Mouse (Mus musculus) midbrain, postnatal 0 days (tissue): ENCODE measurements around the gene Arid1b. TPM values are rescaled to one million over a fixed set of nuclear protein-coding genes. Genes with fewer than 3 reads are reported as not detected.

Source experiments
- ATAC-seq: fragments of 200-750 bp; cut with Nextera tagmentation; 2 replicates; pipeline ENCODE4 v1.8.0; 2017; ENCODE audit warnings: moderate number of reproducible peaks, mild to moderate bottlenecking, moderate TSS enrichment, moderate library complexity; ENCODE audit not compliant: low FRiP score
- DNase-seq: peaks from one replicate; pipeline ENCODE4 v3.0.0-alpha.2; 2015; ENCODE audit warnings: low spot score
- H3K27ac ChIP-seq: fragments of 300-500 bp; sonication (generic); 2 replicates; pipeline ENCODE4 v1.5.1; 2014; ENCODE audit warnings: low read depth, mild to moderate bottlenecking, low read length, mixed read lengths
- H3K27me3 ChIP-seq: fragments of 300-500 bp; sonication (generic); 2 replicates; pipeline ENCODE4 v1.6.1; 2014; ENCODE audit warnings: low read length, control low read depth, mixed read lengths; ENCODE audit not compliant: insufficient read depth
- H3K36me3 ChIP-seq: fragments of 300-500 bp; sonication (generic); 2 replicates; pipeline ENCODE4 v1.6.1; 2014; ENCODE audit warnings: low read length, control low read depth, mixed read lengths; ENCODE audit not compliant: insufficient read depth
- H3K4me1 ChIP-seq: fragments of 300-500 bp; sonication (generic); 2 replicates; pipeline ENCODE4 v1.6.1; 2014; ENCODE audit warnings: mild to moderate bottlenecking, control low read depth, antibody characterized with exemption, low read length, mixed read lengths; ENCODE audit not compliant: insufficient read depth
- H3K4me2 ChIP-seq: fragments of 300-500 bp; sonication (generic); 2 replicates; pipeline ENCODE4 v1.6.1; 2014; ENCODE audit warnings: low read depth, mild to moderate bottlenecking, low read length, mixed read lengths; ENCODE audit not compliant: poor library complexity, severe bottlenecking
- H3K4me3 ChIP-seq: fragments of 300-500 bp; sonication (generic); 2 replicates; pipeline ENCODE4 v1.5.1; 2014; ENCODE audit warnings: low read depth, mild to moderate bottlenecking, low read length, moderate library complexity
- H3K9ac ChIP-seq: fragments of 300-500 bp; sonication (generic); replicated peaks from 2 replicates; pipeline ENCODE4 v1.6.1; 2014; ENCODE audit warnings: mild to moderate bottlenecking, low read length, moderate library complexity, mixed read lengths; ENCODE audit not compliant: poor library complexity, severe bottlenecking
- H3K9me3 ChIP-seq: fragments of 300-500 bp; sonication (generic); 2 replicates; pipeline ENCODE4 v1.6.1; 2016; ENCODE audit warnings: low read length, control low read depth
- CTCF ChIP-seq: IDR thresholded peaks from 2 replicates; pipeline ENCODE4 v1.5.1; 2016; ENCODE audit warnings: antibody characterized with exemption, mild to moderate bottlenecking
- WGBS: fragments of 180-500 bp; shearing (Covaris S2); extraction: QIAGEN DNeasy Blood & Tissue Kit; methylation state at CpG from one replicate; pipeline ENCODE4 v1.1.7; 2014; 5-methylcytosine and 5-hydroxymethylcytosine counted together
- polyA plus RNA-seq: library from polyadenylated mRNA; unstranded; fragments of >200 nt; fragmentation: Nextera tagmentation; extraction: Ambion mirVana; gene quantifications from 2 replicates; pipeline ENCODE4 v1.2.1, GENCODE M21; 2015
- total RNA-seq: library from RNA; depleted of rRNA; stranded (reverse); fragments of >200 nt; gene quantifications from 2 replicates; pipeline ENCODE4 v1.2.3, GENCODE M21; 2014

Arid1b gene
- total and polyA plus RNA-seq, 2 experiments from 2014 or later = 11.9 to 73.3 TPM

- Histone ChIP-seq H3K36me3 (no peaks in the 10 kb centered on the region), H3K27me3 (no peaks in the 10 kb centered on the region), H3K9ac (no peak overlapping the region), H3K4me1 (peaks cover 3% of the 10 kb centered on the region; the same call in 1 of the 2 replicates), H3K4me3 (no peak overlapping the region), H3K4me2 (no peak overlapping the region), H3K9me3 (no peaks in the 10 kb centered on the region), H3K27ac (no peak overlapping the region)
- DNase-seq = peak; percentile 54
- 74% methylated on average over 5 of the region's 5 CpGs for WGBS
- ATAC-seq = peak; percentile 45; the same call in 1 of the 2 replicates
- TF ChIP-seq CTCF = no peak
Observed at GRCm38 (mm10) chr17:5298891-5299559, 304.9 kb downstream of the Arid1b start.

GRCm38 (mm10) chr17:5302971-5303746 lies 309.0 kb downstream of the Arid1b start:
- Histone ChIP-seq H3K27me3 (no peaks in the 10 kb centered on the region), H3K4me1 (no peaks in the 10 kb centered on the region), H3K4me3 (no peak overlapping the region), H3K27ac (no peak overlapping the region), H3K9ac (no peak overlapping the region), H3K36me3 (peaks cover 15% of the 10 kb centered on the region), H3K9me3 (no peaks in the 10 kb centered on the region), H3K4me2 (no peak overlapping the region)
- ATAC-seq = no peak
- 75% methylated on average over 11 of the region's 11 CpGs for WGBS
- 0 out of 2 replicates have a peak, but pooled peaks have one; percentile 14 for TF ChIP-seq CTCF
- DNase-seq = no peak

- peaks cover 15% of the 10 kb centered on the region for H3K36me3 ChIP-seq
- ATAC-seq (no peak), DNase-seq (no peak)
- H3K27ac ChIP-seq = no peak overlapping the region
- 78% methylated on average over 10 of the region's 10 CpGs for WGBS
- H3K4me3 ChIP-seq = no peak overlapping the region
- H3K27me3 ChIP-seq = no peaks in the 10 kb centered on the region
- TF ChIP-seq CTCF = no peak
- H3K4me2 ChIP-seq = no peak overlapping the region
- H3K9ac ChIP-seq = no peak overlapping the region
- no peaks in the 10 kb centered on the region for H3K4me1 ChIP-seq
- H3K9me3 ChIP-seq = no peaks in the 10 kb centered on the region
Observed at GRCm38 (mm10) chr17:5305783-5306477, 311.8 kb downstream of the Arid1b start.

- no peak overlapping the region for H3K9ac ChIP-seq
- no peaks in the 10 kb centered on the region for H3K9me3 ChIP-seq
- H3K36me3 ChIP-seq = peaks cover 15% of the 10 kb centered on the region
- H3K4me1 ChIP-seq = no peaks in the 10 kb centered on the region
- H3K4me2 ChIP-seq = no peak overlapping the region
- DNase-seq (no peak), ATAC-seq (no peak)
- WGBS = 19% methylated on average over 5 of the region's 5 CpGs
- H3K4me3 ChIP-seq = no peak overlapping the region
- H3K27ac ChIP-seq = no peak overlapping the region; the same call in 1 of the 2 replicates
- TF ChIP-seq CTCF = 0 out of 2 replicates have a peak, but pooled peaks have one; percentile 9
- H3K27me3 ChIP-seq = no peaks in the 10 kb centered on the region
Observed at GRCm38 (mm10) chr17:5309930-5310329, 315.8 kb downstream of the Arid1b start.

GRCm38 (mm10) chr17:5310425-5310888 lies 316.3 kb downstream of the Arid1b start:
- peaks cover 15% of the 10 kb centered on the region for H3K36me3 ChIP-seq
- no peak for TF ChIP-seq CTCF
- no peak overlapping the region for H3K9ac ChIP-seq
- no peak overlapping the region for H3K4me3 ChIP-seq
- no peaks in the 10 kb centered on the region for H3K27me3 ChIP-seq
- H3K27ac ChIP-seq = 0 out of 2 replicates have a peak overlapping the region, but pooled peaks have one; percentile 9
- no peaks in the 10 kb centered on the region for H3K9me3 ChIP-seq
- no peak for DNase-seq
- no peaks in the 10 kb centered on the region for H3K4me1 ChIP-seq
- ATAC-seq = no peak
- 43% methylated on average over 11 of the region's 11 CpGs for WGBS
- H3K4me2 ChIP-seq = no peak overlapping the region
